ENCODE assay signal across 8 mouse cellular contexts in genomic region chr17:73174083-73174562, GRCm38 (mm10).
A peak's percentile ranks its signal among the peaks of the same experiment; 100 is the strongest.
DNase-seq lines count a peak whose midpoint lies in the region; ATAC-seq and TF ChIP-seq lines count a peak whose summit lies in the region.

No protein-coding gene starts in this region.

- no peaks in the 10 kb centered on the region for H3K36me3 ChIP-seq in forebrain, embryonic 11.5 days (ENCODE audit: control insufficient read depth, insufficient read depth, low read length)
- H3K36me3 ChIP-seq in forebrain, embryonic 12.5 days (replicated peaks) = 0 out of 2 replicates have a peak, but pooled peaks cover 6% of the 10 kb centered on the region
- H3K36me3 ChIP-seq in ES-E14 (ENCODE audit: control insufficient read depth, insufficient read depth, low read length, poor library complexity, severe bottlenecking) = no peaks in the 10 kb centered on the region
- peaks cover 16% of the 10 kb centered on the region; the same call in 1 of the 2 replicates for H3K36me3 ChIP-seq in heart, embryonic 10.5 days
- H3K36me3 ChIP-seq in kidney, embryonic 16.5 days (ENCODE audit: insufficient read depth, low read length) = peaks cover 12% of the 10 kb centered on the region

- no peak overlapping the region for H3K4me2 ChIP-seq in forebrain, embryonic 11.5 days (ENCODE audit: low read depth, low read length, severe bottlenecking)
- H3K4me2 ChIP-seq in forebrain, embryonic 12.5 days = no peak overlapping the region
- H3K4me2 ChIP-seq in kidney, embryonic 16.5 days (replicated peaks; ENCODE audit: low read depth, low read length) = no peak overlapping the region

- ATAC-seq in forebrain, embryonic 11.5 days (replicated peaks; ENCODE audit: low FRiP score) = no peak
- ATAC-seq in forebrain, embryonic 12.5 days (ENCODE audit: low FRiP score) = no peak
- ATAC-seq in kidney, embryonic 16.5 days (ENCODE audit: low FRiP score, low TSS enrichment) = peak; percentile 95
- ATAC-seq in megakaryocyte, adult 5-6 weeks (ENCODE audit: poor library complexity, severe bottlenecking) = peak; percentile 86

- 79% methylated on average over 5 of the region's 5 CpGs for WGBS in forebrain, embryonic 11.5 days
- 73% methylated on average over 5 of the region's 5 CpGs for WGBS in forebrain, embryonic 12.5 days
- WGBS in heart, embryonic 10.5 days = 72% methylated on average over 5 of the region's 5 CpGs
- WGBS in kidney, embryonic 16.5 days = 50% methylated on average over 5 of the region's 5 CpGs

- H3K9me3 ChIP-seq in forebrain, embryonic 11.5 days (ENCODE audit: control insufficient read depth, low read length) = no peaks in the 10 kb centered on the region
- H3K9me3 ChIP-seq in forebrain, embryonic 12.5 days = no peaks in the 10 kb centered on the region
- H3K9me3 ChIP-seq in ES-E14 (ENCODE audit: control insufficient read depth, insufficient read depth, low read depth, low read length) = no peaks in the 10 kb centered on the region
- H3K9me3 ChIP-seq in heart, embryonic 10.5 days = no peaks in the 10 kb centered on the region
- peaks cover 4% of the 10 kb centered on the region; the same call in 1 of the 2 replicates for H3K9me3 ChIP-seq in kidney, embryonic 16.5 days (ENCODE audit: low read length)

- no peak overlapping the region for H3K27ac ChIP-seq in forebrain, embryonic 11.5 days (ENCODE audit: low read depth, low read length)
- H3K27ac ChIP-seq in forebrain, embryonic 12.5 days = no peak overlapping the region
- H3K27ac ChIP-seq in ES-E14 (ENCODE audit: insufficient read depth, low read depth, low read length, poor library complexity, severe bottlenecking) = no peak overlapping the region
- H3K27ac ChIP-seq in cortical plate, adult 2 months (ENCODE audit: insufficient read depth, low read length) = no peak overlapping the region
- H3K27ac ChIP-seq in heart, embryonic 10.5 days = peak overlapping the region; percentile 56; the same call in 1 of the 2 replicates
- H3K27ac ChIP-seq in kidney, embryonic 16.5 days (ENCODE audit: low read length) = peak overlapping the region; percentile 26; the same call in 1 of the 2 replicates

- TF ChIP-seq CTCF in cortical plate, adult 2 months (IDR thresholded peaks at IDR 0.05; ENCODE audit: extremely low read depth, insufficient read depth, low read length) = peak; percentile 56

- H3K9ac ChIP-seq in forebrain, embryonic 11.5 days (ENCODE audit: low read length) = no peak overlapping the region
- H3K9ac ChIP-seq in forebrain, embryonic 12.5 days = no peak overlapping the region
- no peak overlapping the region for H3K9ac ChIP-seq in ES-E14 (ENCODE audit: insufficient read depth, low read depth, low read length, poor library complexity, severe bottlenecking)
- no peak overlapping the region for H3K9ac ChIP-seq in kidney, embryonic 16.5 days (replicated peaks; ENCODE audit: low read length)

- peak; percentile 59 for DNase-seq in forebrain, embryonic 11.5 days (ENCODE audit: low spot score)
- peak; percentile 25 for DNase-seq in ES-E14 (ENCODE audit: low read depth, low spot score)
- DNase-seq in heart, embryonic 10.5 days (ENCODE audit: low spot score) = no peak
- peak; percentile 27 to 57 for DNase-seq in spleen, postnatal 14 days (ENCODE audit: low spot score in 2 of 2)

- in situ Hi-C loops in ES-E14 (cut with MboI; ENCODE audit: low sequenced_read_pairs in 2 of 2, unreplicated experiment in 2 of 2) = no loop called here

- H3K27me3 ChIP-seq in forebrain, embryonic 11.5 days (ENCODE audit: control insufficient read depth, insufficient read depth, low read length) = no peaks in the 10 kb centered on the region
- no peaks in the 10 kb centered on the region for H3K27me3 ChIP-seq in forebrain, embryonic 12.5 days
- H3K27me3 ChIP-seq in heart, embryonic 10.5 days (ENCODE audit: insufficient read depth, poor library complexity, severe bottlenecking) = no peaks in the 10 kb centered on the region
- no peaks in the 10 kb centered on the region for H3K27me3 ChIP-seq in kidney, embryonic 16.5 days (ENCODE audit: insufficient read depth, low read length)

- H3K4me3 ChIP-seq in forebrain, embryonic 11.5 days (ENCODE audit: low read depth, low read length) = no peak overlapping the region
- H3K4me3 ChIP-seq in forebrain, embryonic 12.5 days (replicated peaks) = no peak overlapping the region
- H3K4me3 ChIP-seq in ES-E14 (ENCODE audit: insufficient read depth in 1 of 2, low read depth in 1 of 2, low read length in 2 of 2, poor library complexity in 1 of 2, severe bottlenecking in 1 of 2) = no peak overlapping the region
- no peak overlapping the region for H3K4me3 ChIP-seq in cortical plate, adult 2 months (ENCODE audit: insufficient read depth, low read length)
- H3K4me3 ChIP-seq in heart, embryonic 10.5 days = no peak overlapping the region
- no peak overlapping the region for H3K4me3 ChIP-seq in kidney, embryonic 16.5 days (ENCODE audit: low read length)

- no peak for TF ChIP-seq POLR2A in cortical plate, adult 2 months (IDR thresholded peaks at IDR 0.05; ENCODE audit: extremely low read depth, insufficient read depth, low read length)

- no peaks in the 10 kb centered on the region for H3K4me1 ChIP-seq in forebrain, embryonic 11.5 days (replicated peaks; ENCODE audit: control insufficient read depth, insufficient read depth, low read length)
- no peaks in the 10 kb centered on the region for H3K4me1 ChIP-seq in forebrain, embryonic 12.5 days
- H3K4me1 ChIP-seq in ES-E14 (ENCODE audit: control insufficient read depth in 2 of 2, insufficient read depth in 2 of 2, low read length in 2 of 2, poor library complexity in 1 of 2) = no peaks in the 10 kb centered on the region
- H3K4me1 ChIP-seq in cortical plate, adult 2 months (ENCODE audit: control insufficient read depth, insufficient read depth, low read length) = no peaks in the 10 kb centered on the region; the same call in 1 of the 2 replicates
- H3K4me1 ChIP-seq in heart, embryonic 10.5 days = peaks cover 18% of the 10 kb centered on the region; the same call in 1 of the 2 replicates
- 0 out of 2 replicates have a peak, but pooled peaks cover 3% of the 10 kb centered on the region for H3K4me1 ChIP-seq in kidney, embryonic 16.5 days (ENCODE audit: insufficient read depth, low read length)

TF ChIP-seq in ES-E14, 5 proteins besides CTCF, POLR2A, EP300 and RAD21:
- no peak for TF ChIP-seq ZC3H11A (IDR thresholded peaks at IDR 0.05; ENCODE audit: borderline replicate concordance, low read depth, low read length)
- no peak for TF ChIP-seq HCFC1 (IDR thresholded peaks at IDR 0.05; ENCODE audit: borderline replicate concordance, insufficient read depth, low read length)
- no peak for TF ChIP-seq MAFK (IDR thresholded peaks at IDR 0.05; ENCODE audit: insufficient read depth, low read depth, low read length)
- TF ChIP-seq CHD2 (IDR thresholded peaks at IDR 0.05; ENCODE audit: low read depth, low read length) = no peak
- TF ChIP-seq ZNF384 (IDR thresholded peaks at IDR 0.05; ENCODE audit: low read depth, low read length) = no peak

Comparison
In these comparisons a context has a peak if more than half of its experiments do, and no peak if none do; other contexts are left out.
1. ATAC-seq: peak in kidney, embryonic 16.5 days (single experiment) and megakaryocyte, adult 5-6 weeks (single experiment); none in forebrain, embryonic 11.5 days (single experiment) and forebrain, embryonic 12.5 days (single experiment).
2. H3K27ac ChIP-seq: peak in heart, embryonic 10.5 days (single experiment) and kidney, embryonic 16.5 days (single experiment); none in forebrain, embryonic 11.5 days (single experiment), forebrain, embryonic 12.5 days (single experiment), ES-E14 (single experiment) and cortical plate, adult 2 months (single experiment).